In genomic region chr14:100224151-100224550, GRCm38 (mm10) we compare ENCODE assay signal across 13 mouse cellular contexts.
DNase-seq lines count a peak whose midpoint lies in the region; ATAC-seq lines count a peak whose summit lies in the region.
"Had no signal": no experiment of that assay in that cellular context is flagged by ENCODE, and none has a peak within 500 bp of the region (broad histone marks: within the 10 kb centered on the region; RNA-seq: fewer than 3 reads in every experiment).

No protein-coding gene starts in this region.

- no peak overlapping the region for H3K4me2 ChIP-seq in kidney, embryonic 14.5 days (replicated peaks; ENCODE audit: low read depth, low read length)
- H3K4me2 ChIP-seq in lung, embryonic 16.5 days (ENCODE audit: low read depth, low read length): no peak overlapping the region
- H3K4me2 ChIP-seq: limb, embryonic 13.5 days; neural tube, embryonic 13.5 days had no signal

- H3K9me3 ChIP-seq in kidney, embryonic 14.5 days (ENCODE audit: control insufficient read depth, low read length): no peaks in the 10 kb centered on the region
- H3K9me3 ChIP-seq in lung, embryonic 16.5 days (ENCODE audit: control insufficient read depth, low read length): no peaks in the 10 kb centered on the region
- H3K9me3 ChIP-seq: limb, embryonic 13.5 days; midbrain, embryonic 10.5 days; neural tube, embryonic 13.5 days had no signal

- ATAC-seq in kidney, embryonic 14.5 days (ENCODE audit: low FRiP score, low TSS enrichment): no peak
- peak; percentile 57; the same call in 1 of the 2 replicates for ATAC-seq in lung, embryonic 16.5 days (ENCODE audit: low read depth)

- H3K27me3 ChIP-seq in kidney, embryonic 14.5 days (ENCODE audit: control insufficient read depth, insufficient read depth, low read length): no peaks in the 10 kb centered on the region
- H3K27me3 ChIP-seq in lung, embryonic 16.5 days (ENCODE audit: control insufficient read depth, insufficient read depth, low read depth, low read length): no peaks in the 10 kb centered on the region
- H3K27me3 ChIP-seq: limb, embryonic 13.5 days; neural tube, embryonic 13.5 days had no signal

- no peak overlapping the region for H3K27ac ChIP-seq in kidney, embryonic 14.5 days (ENCODE audit: low read depth, low read length)
- no peak overlapping the region for H3K27ac ChIP-seq in lung, embryonic 16.5 days (ENCODE audit: low read length)
- H3K27ac ChIP-seq: limb, embryonic 13.5 days; midbrain, embryonic 10.5 days; neural tube, embryonic 13.5 days had no signal

- peak; percentile 58 for DNase-seq in kidney, adult 11 months
- peak; percentile 44 for DNase-seq in embryo, embryonic 11 days
- DNase-seq in kidney, adult 18-20 months: peak; percentile 42
- no peak for DNase-seq in frontal cortex, postnatal 25 days (ENCODE audit: low spot score in 2 of 2)
- DNase-seq in thymus, postnatal 4 days: no peak
- DNase-seq: cerebellum, adult 11 months; layer of hippocampus, postnatal 36 days; right cerebral cortex, postnatal 4 days had no signal

- no peak overlapping the region for H3K4me3 ChIP-seq in kidney, embryonic 14.5 days (ENCODE audit: low read length)
- no peak overlapping the region for H3K4me3 ChIP-seq in lung, embryonic 16.5 days (ENCODE audit: low read length)
- H3K4me3 ChIP-seq: limb, embryonic 13.5 days; midbrain, embryonic 10.5 days; neural tube, embryonic 13.5 days had no signal

- no peaks in the 10 kb centered on the region for H3K36me3 ChIP-seq in kidney, embryonic 14.5 days (ENCODE audit: control insufficient read depth, insufficient read depth, low read length)
- H3K36me3 ChIP-seq in lung, embryonic 16.5 days (ENCODE audit: control insufficient read depth, insufficient read depth, low read length): no peaks in the 10 kb centered on the region
- H3K36me3 ChIP-seq: midbrain, embryonic 10.5 days; neural tube, embryonic 13.5 days had no signal

- no peaks in the 10 kb centered on the region for H3K4me1 ChIP-seq in kidney, embryonic 14.5 days (ENCODE audit: control insufficient read depth, insufficient read depth, low read length)
- peaks cover 16% of the 10 kb centered on the region for H3K4me1 ChIP-seq in lung, embryonic 16.5 days (replicated peaks; ENCODE audit: control insufficient read depth, insufficient read depth, low read length)

- H3K9ac ChIP-seq in kidney, embryonic 14.5 days (ENCODE audit: low read depth, low read length): no peak overlapping the region
- no peak overlapping the region for H3K9ac ChIP-seq in lung, embryonic 16.5 days (ENCODE audit: low read length)
- H3K9ac ChIP-seq: limb, embryonic 13.5 days; neural tube, embryonic 13.5 days had no signal

- WGBS in kidney, embryonic 14.5 days: 47% methylated on average over 4 of the region's 4 CpGs
- 27% methylated on average over 4 of the region's 4 CpGs for WGBS in lung, embryonic 16.5 days

Comparison
In these comparisons a context has a peak if more than half of its experiments do, and no peak if none do; other contexts are left out.
1. DNase-seq: peak in kidney, adult 11 months (single experiment), embryo, embryonic 11 days (single experiment) and kidney, adult 18-20 months (single experiment); none in frontal cortex, postnatal 25 days (0 of 2) and thymus, postnatal 4 days (single experiment).